Mouse (Mus musculus): ENCODE data around the gene Ano2.

DNA sequence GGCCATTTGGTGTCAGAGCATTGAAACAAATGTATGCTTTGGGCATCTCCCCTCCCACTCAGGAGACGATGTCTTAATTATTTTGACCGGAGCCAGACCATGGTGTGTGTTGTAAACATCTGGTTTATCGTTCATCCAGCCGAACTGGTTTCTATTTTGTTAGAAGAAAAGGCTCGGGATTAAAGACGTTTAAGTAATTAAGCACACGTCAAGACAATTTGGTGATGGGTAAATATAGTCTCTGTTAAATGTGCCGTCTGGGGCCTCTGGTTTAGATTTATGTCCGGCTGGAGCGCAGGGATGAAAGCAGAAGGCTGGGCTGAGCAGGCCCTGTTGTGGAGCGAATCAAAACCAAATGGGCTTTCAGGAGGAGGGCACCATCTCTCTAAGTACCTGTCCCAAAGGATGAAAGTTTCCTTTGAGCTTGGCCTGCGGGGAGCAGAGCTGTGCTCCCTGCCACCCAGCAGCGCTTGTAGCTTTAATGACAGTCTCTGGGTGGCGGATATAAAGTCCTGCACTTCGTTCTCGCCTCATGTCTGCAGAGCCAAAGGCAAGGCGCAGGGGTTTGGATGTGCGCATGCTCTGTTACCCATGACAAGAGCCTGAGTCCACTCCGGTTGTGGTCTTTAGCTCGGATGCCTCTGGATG lies 113.3 kb downstream of the Ano2 start:
- TF ChIP-seq CTCF (conservative IDR thresholded peaks at IDR 0.05; ENCODE audit: low read length) (no peak), POU5F1 (IDR thresholded peaks at IDR 0.05; ENCODE audit: borderline replicate concordance, low read length) (no peak), NANOG (IDR thresholded peaks at IDR 0.05; ENCODE audit: borderline replicate concordance, low read length) (no peak)
